Mouse (Mus musculus) skeletal muscle tissue, adult 2 months (tissue): Measurements from ENCODE around the gene Usp12.

Source experiments
- DNase-seq: peaks from one replicate; pipeline ENCODE4 v3.0.0-alpha.2; 2012; ENCODE audit warnings: low read depth, low spot score

Usp12 gene

DNA sequence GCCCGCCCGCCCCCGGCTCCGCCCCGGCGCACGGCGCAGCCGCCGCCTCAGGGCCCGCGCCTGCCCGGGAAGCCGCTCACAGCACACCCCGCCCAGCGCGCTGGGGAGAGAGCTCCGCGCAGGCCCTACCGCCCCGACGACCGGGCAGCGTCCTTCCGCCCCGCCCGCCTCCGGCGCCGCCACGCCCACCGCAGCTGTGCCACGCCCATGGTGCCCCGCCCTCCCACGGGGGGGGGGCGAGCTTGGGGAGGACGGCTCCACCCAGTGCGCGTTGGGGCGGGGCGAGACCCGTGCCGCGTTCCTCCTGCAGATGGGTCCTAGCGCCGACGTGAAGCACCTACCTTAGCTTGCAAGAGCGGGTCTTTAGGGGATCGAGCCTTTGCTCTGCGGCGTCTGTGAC is at the start of gene Usp12:
TSS of gene Usp12 (minus strand) at position 154 of the 400 bp plus-strand sequence.
- peak; percentile 95 for DNase-seq

DNA sequence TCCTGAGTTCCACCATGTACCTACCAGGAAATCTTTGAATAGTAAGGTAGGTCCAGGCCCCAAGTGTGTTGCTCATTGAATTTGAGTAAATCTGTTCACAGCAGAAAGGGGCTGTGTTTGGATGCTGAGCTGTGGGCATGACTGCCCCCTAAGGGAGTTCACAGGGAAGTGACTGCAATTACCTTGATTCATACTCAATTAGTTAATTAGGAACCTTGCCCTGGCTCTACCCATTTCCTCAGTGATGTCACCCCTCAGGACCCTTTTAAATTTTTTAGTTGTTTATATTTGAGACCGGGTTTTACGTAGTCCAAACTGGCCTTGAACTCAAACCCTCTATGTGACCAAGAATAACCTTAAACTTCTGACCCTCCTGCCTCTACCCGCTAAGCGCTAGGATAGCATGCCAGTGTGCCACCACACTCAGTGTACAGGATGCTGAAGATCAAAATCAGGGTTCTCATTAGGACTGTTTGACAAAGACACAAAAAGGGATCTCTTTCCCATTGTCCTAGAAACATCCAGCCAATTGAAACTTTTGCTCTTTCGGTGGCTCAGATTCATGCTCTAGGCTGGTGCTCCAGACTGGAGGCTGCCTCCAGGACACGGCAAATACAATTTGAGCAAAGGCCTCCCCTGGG is 49.6 kb upstream of the Usp12 start:
- no peak for DNase-seq

DNA sequence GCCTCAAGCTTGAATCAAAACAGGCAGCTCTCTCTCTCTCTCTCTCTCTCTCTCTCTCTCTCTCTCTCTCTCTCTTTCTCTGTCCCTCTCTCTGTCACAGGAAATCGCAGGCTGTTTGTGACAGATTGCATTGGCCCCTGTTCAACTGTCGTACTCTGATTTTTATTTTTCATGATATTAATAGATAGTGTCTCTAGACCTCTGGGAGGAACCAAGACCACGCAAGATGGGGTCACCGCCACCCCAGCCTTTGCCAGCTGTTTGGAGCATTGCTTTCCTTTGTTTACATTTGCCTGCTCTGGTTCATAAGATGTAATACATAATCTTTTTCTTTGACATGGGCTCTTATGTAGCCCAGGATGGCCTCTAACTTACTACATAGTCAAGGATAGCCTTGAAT is 47.2 kb upstream of the Usp12 start:
- no peak for DNase-seq

DNA sequence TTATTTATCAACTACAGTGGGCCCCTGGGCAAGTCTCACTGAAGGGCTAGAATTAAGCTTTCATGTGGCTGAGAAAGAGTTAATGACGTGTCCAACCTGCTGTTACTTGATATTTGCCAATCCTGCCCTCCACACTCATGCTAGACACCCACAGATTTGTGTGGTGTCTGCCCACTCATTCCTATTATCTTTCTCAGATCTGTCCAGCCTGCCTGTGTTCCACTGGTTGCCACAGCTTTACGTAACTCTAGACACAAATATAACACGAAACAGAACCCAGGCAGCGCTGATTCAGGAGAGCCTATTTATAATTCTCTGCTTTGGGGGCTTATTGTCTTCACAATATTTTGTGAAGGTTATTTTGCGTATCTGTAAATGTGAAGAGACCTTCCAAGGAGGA is 46.5 kb upstream of the Usp12 start:
- no peak for DNase-seq

DNA sequence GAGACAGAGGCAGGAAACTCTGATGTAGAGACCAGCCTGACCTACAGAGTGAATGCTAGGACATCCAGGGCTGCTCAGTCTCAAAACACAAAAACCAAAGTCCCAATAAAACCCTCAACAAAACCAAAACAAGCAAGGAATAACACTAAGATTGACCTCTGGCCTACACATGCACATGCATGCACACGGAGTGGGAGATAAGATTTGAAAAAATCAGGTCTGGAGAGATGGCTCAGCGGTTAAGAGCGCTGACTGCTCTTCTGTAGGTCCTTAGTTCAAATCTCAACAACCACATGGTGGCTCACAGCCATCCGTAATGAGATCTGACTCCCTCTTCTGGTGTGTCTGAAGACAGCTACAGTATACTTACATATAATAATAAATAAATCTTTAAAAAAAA is 45.6 kb upstream of the Usp12 start:
- no peak for DNase-seq

DNA sequence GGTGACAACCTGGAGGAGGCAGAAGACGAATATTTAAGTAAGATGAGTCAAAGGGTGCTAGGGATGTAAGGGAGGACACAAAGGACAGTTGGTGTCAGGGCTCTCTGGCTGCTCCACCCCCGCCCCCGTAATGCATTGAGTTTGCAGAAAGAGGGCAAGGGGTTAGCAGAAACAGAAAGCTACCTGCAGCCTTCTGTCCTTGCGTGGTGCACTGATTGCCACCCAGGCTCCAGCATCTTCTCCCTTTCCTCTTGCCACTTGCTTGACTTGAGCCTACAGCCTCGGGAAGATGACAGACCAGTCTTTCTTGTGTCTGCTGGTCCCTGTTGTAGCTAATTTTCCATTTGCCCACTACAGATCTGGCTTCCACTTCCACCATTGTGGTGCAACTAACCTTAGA is 45.0 kb upstream of the Usp12 start:
- DNase-seq = no peak

DNA sequence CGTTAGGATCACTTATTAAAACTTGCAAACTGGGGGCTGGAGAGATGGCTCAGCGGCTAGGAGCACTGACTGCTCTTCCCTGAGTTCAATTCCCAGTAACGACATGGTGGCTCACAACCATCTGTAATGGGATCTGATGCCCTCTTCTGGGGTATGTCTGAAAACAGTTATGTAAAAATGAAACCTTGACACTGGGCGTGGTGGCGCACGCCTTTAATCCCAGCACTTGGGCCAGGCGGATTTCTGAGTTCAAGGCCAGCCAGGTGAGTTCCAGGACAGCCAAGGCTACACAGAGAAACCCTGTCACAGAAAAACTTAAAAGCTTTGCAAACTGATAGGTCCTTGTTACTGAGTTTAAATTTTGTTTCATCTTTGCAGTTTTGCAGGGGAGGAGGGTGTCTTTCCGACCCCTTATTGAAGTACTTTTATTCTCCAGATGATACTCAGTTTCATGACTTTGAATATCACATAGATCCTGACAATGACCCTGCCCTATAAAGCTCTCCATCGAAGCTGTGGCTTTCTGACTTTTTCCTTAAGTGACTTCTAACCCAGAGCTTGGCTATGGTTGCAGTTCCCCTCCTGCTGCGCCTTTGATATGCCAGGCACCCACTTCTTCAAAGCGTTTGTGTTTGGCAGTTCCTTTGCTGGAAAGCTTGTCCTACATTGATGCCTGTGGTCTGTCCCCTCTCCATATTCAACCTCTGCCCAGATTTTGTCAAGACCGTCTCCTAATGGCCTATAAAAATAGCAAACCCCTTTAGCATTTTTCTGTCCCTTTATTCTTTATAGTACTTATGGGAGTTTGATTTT is 44.2 kb upstream of the Usp12 start:
- DNase-seq = no peak

DNA sequence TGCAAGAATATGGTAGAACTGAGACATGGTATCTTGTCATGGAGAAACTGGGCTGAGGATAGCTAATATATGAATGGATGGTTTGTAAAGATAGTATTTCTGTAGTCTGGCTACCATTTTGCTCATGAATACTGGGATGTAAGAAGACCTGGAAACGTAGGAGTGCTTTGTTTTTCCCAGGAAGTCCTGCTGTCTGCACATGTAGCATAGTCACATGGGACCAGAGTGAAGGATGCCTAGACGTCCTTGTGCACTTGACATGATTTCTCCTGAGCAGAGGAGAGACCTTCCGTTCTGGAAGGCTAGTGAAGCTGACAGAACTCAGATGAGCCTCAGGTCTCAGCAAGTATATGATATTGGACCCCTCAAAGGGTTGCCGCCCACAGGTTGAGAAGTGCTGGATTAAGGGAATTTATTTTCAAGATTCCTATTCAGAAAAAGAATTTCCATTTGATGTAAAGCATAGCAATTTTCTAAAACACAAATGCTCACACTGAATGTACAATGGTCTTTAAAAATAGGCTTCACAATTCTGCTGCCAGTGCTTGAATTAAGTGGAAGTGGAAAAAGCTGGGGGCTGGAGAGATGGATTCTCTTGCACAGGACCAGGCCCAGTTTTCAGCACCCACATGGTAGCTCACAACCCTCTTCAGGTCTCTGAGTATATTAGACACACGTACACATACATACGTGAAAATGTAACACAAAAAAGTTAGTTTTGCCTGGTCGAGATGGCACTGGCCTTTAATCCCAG is 43.3 kb upstream of the Usp12 start:
- DNase-seq = no peak

DNA sequence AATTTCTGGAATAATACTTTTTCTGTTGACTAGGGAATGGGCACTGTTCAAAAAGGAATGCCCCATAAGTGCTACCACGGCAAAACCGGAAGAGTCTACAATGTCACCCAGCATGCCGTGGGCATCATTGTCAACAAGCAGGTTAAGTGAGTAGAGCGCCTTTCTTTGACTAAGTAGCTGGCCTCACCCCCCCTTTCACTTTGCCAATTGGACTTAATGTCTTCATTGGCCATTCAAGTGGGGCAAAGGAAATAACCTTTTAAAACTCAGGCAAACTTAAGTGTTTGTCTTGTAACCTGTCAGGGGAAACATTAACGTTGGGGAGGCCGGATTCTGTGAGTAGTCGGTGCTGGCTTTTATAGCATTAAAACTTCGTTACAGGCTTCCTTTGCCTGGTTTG is 40.2 kb upstream of the Usp12 start:
- no peak for DNase-seq

DNA sequence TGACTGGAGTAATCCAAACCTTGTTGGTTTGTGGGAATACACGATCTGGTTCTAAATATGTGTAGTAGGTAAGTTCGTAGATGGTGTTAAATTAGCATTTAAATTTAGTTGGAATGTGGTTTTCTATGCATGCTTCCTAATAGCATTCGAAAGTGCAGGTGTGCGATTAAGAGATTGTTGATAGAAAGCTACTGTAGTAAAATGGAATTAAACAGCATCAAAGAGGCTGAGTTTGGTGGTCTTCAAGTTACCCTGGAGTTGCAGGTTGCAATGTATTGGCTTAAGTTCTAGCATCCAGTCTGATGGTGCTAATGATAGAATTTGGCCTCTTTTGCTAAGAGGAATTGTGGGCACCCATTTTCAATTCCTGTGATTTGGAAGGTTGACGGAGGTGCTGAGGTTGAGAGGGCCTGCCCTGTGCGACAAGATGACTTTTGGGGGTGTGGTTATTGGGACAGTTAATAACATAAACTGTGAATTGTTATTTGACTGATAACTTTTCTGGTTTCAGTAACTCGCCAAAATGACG is 38.9 kb upstream of the Usp12 start:
- DNase-seq = no peak

DNA sequence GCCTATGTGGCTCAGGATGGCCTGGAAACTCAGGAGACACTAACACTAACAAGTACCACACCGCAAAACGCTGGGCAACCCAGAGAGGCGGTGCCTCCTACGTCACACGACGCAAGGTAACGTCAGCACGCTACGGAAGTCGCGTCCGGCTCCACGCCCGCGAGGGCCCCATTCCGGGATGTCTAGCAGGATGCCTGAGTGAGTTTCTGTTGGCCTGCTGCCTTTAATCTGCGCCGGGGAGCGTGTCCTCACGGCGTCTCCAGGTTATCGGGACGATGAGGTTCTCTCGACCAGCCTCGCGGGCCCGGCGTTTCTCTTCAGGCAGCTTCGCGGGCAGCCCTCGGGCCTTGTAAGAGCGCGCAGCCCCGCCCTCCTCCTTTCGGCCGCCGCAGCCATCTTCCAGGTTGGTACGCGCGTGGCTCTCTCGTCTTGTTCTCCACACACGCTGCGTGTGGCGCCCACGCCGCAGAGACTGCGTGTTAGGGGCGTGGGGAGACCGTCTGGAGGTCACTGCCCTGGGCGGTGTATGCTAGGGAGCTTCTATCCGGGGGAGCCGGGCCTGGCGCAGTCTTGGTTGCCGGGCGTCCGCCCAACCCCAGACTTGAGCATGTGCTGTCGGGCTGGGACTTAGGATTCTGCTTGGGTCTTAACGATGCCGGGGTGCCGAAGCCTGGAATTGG is 38.1 kb upstream of the Usp12 start, which contains the start of gene Rpl21:
TSS of gene Rpl21 (plus strand) at position 122 of the 680 bp plus-strand sequence.
- DNase-seq = peak; percentile 96

DNA sequence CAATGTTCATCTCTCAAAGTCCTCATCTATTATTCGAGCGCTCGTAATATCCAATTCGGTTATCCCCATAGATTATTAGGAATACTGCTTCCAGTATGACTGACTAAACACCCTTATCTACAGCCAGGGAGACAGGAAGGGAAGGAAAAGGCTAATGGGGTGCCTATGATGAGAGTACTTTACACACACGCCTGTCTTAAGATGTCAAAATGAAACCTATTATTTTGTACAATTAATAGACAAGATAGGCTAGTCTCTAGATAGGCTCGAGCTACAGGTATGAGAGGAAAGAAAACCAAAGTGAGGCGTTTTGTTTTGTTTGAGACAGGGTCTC is 37.6 kb upstream of the Usp12 start:
- no peak for DNase-seq

DNA sequence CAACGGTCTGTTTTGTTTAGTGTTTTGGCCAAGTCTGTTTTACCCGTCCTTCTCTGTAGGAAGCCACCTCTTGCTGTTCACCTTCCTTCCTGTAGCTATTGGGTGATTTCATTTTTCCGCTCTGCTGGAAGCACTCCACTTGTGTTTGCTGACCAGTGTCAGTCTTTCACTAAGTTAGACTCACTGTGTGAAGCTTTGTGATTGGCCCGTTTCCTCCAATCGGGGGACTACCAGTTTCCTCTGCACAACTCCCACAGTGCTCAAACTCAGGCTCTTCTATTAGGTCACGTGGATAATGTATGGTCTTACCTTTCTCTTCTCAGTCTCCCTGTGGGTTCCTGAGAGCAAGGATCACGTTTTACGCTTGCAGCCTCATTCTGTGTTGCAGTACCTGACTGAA is 34.7 kb upstream of the Usp12 start:
- no peak for DNase-seq

DNA sequence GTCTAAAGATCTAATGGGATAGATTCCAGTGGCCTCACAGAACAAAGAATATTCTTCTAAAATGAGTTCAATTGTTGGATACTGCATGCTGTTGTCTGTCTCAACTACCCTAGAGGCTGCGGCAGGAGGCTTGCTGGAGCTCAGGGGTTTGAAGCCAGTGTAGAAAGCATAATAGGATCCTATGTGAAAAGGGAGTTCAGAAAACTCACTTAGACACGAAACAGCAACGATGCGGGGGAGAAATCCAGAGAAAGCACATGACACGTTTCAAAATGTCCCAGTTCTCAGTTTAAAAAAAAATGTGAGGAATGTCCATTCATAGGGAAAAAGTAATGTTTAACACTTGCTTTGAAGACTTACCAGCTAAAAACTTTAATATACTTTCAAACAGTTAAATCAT is 28.2 kb upstream of the Usp12 start:
- DNase-seq = no peak

DNA sequence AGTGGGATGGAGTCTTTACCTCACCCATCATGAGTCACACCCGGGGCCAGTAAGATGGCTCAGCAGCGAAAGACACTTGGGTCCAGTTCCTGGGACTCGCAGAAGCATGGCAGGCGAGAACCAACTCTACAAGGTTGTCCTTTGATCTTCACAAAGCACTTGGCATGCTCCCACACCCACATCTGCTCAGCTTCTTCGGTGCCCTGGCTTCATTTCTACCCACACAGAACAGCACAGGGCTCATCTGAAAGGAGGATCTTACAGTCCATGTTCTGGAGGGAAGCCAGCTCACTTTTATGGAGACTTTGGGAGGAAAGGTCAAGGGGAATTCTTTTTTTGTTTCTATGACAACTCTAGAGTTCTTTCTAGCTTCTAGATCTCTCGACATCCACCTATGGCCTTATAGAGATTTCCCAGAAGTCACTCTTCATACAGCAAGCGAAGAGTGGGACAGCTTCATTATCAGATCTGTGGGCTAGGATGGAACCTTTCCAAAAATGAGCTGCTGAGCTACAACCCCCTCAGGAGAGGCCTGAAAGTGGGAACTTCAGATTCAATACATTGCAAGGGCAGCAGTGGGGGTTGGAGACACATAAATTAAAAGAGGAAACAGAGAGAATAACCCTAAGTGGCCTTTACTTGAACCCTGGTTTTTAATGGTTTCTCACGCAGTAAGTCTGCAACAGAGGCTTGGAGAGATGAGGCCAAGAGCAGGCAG is 24.3 kb upstream of the Usp12 start:
- DNase-seq = no peak

DNA sequence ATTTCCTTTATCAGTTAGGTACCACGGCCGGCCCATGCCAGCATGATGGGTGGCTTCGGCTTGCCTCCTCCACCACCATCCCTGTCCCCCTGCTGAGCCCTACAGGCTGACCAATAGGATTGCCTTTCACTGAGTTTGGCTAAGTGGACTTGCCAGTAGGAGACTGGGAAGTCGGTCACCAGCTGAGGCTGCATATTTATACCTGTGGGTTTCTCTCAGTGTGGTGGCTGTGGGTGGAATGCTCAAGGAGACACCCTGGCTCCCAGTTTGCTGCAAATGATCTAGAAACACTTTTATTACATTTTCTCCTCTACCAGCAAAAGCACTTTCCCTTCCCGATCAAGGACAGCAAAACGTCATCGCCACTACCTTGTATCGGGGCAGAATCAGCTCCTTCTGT is 22.8 kb upstream of the Usp12 start:
- no peak for DNase-seq

DNA sequence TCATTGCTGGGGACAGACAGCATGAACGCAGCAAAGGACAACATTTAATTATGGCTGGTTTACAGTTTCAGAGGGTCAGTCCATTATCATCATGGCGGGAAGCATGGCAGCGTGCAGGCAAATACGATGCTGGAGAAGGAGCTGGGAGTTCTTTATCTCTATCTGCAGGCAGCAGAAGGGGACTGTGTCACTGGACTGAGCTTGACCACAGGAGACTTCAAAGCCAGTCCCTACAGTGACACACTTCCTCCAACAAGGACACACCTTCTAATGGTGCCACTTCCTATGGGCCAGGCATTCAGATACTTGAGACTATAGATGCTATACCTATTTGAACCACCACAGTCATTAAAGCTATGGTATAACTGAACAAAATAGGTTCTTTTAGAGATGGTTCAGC is 20.6 kb upstream of the Usp12 start:
- no peak for DNase-seq

DNA sequence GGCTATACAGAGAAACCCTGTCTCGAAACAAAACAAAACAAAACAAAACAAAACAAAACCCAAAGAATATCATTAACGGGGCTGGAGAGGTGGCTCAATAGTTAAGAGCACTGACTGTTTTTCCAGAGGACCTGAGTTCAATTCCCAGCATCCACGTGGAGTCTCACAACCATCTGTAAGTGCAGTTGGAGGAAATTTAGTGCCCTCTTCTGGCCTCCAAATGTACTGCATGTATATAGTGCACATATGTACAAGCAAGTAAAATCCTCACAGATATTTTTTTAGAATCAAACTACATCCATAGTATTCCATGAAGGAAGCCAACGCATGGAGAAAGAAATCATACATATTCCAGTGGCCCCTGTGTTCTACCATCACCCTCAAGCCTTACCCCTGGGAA is 18.6 kb upstream of the Usp12 start:
- DNase-seq = no peak

DNA sequence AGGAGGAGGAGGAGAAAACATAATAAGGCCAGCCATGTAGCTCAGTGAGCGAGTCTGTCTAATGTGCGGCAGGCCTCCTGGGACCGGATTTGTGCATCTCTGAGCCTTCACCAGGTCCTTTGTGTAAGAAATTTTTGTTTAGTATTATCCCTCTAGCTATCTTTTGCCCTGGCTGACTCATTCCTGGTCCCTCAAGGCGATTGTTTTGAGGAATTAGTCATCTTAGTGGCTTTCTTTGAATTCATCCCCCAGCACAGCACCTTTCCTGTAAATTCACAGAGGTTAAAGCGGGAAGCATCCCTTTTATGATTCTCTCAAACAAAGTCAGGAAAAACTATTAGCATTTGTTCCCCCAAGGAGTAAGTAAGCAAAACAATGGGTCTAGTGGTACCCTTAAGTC is 18.1 kb upstream of the Usp12 start:
- DNase-seq = no peak

DNA sequence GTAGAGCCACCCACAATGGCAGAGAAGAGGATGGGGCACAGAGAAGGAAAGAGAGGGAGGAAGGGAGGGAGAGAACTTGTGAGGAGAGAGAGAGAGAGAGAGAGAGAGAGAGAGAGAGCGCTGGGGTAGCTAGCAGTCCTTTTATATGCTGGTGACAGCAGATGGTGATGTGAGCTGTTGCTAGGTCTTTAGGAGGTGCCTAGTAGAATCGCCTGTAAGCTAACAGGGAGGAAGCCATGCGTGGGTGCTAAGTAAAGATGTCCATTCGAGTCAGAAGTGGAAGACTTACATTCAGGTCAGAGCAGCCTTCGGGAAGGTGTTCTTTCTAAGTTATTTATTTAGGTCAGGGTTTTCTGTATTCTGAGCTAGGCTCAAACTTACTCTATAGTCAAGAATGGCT is 15.1 kb upstream of the Usp12 start:
- DNase-seq = no peak

DNA sequence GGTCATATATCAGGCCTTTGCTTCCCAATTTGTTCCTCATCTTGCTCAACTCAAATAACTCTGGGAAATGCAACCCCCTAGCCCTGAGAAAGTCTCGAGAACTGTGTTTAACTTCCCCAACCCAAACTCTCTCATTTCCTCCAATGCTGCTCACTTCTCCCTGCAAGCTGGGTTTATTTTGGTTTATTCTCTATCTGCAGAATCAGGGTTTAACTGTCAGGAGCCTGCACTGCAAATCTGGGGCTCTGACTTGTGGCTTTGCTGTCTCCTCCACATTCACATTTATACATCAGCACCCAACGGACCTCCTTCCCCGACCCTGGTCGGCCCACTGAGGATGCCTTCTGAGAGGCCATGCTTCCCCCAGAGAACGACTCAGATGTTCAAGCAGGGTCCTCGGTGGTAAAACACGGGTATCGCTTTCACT is 11.2 kb upstream of the Usp12 start:
- no peak for DNase-seq
